Mouse (Mus musculus) neural tube, embryonic 13.5 days (tissue): ENCODE results near the gene Stab1. TPM values are rescaled to one million over a fixed set of nuclear protein-coding genes. Genes with fewer than 3 reads are reported as not detected.
A peak's percentile ranks its signal among the peaks of the same experiment; 100 is the strongest.

Experiments
- ATAC-seq: fragments of 200-750 bp; cut with Nextera tagmentation; 2 replicates; pipeline ENCODE4 v1.8.0; 2017; ENCODE audit warnings: low read depth, mild to moderate bottlenecking, moderate TSS enrichment, moderate library complexity
- H3K27ac ChIP-seq: fragments of 300-500 bp; sonication (generic); replicated peaks from 2 replicates; pipeline ENCODE4 v1.5.1; 2015; ENCODE audit warnings: moderate library complexity, mild to moderate bottlenecking, inconsistent platforms
- H3K27me3 ChIP-seq: fragments of 300-500 bp; sonication (generic); 2 replicates; pipeline ENCODE4 v1.6.1; 2015; ENCODE audit warnings: mild to moderate bottlenecking, inconsistent platforms
- H3K36me3 ChIP-seq: fragments of 300-500 bp; sonication (generic); 2 replicates; pipeline ENCODE4 v1.6.1; 2015; ENCODE audit warnings: mild to moderate bottlenecking, inconsistent platforms
- H3K4me1 ChIP-seq: fragments of 300-500 bp; sonication (generic); replicated peaks from 2 replicates; pipeline ENCODE4 v1.6.1; 2015; ENCODE audit warnings: inconsistent platforms
- H3K4me2 ChIP-seq: fragments of 300-500 bp; sonication (generic); 2 replicates; pipeline ENCODE4 v1.6.1; 2015; ENCODE audit warnings: inconsistent platforms, mild to moderate bottlenecking, moderate library complexity
- H3K4me3 ChIP-seq: fragments of 300-500 bp; sonication (generic); 2 replicates; pipeline ENCODE4 v1.5.1; 2015; ENCODE audit warnings: mild to moderate bottlenecking, inconsistent platforms
- H3K9ac ChIP-seq: fragments of 300-500 bp; sonication (generic); 2 replicates; pipeline ENCODE4 v1.6.1; 2015; ENCODE audit warnings: moderate library complexity, mild to moderate bottlenecking, inconsistent platforms
- H3K9me3 ChIP-seq: fragments of 300-500 bp; sonication (generic); 2 replicates; pipeline ENCODE4 v1.6.1; 2016; ENCODE audit warnings: inconsistent platforms
- WGBS: fragments of 180-500 bp; shearing (Covaris S2); methylation state at CpG from one replicate; pipeline ENCODE4 v1.1.7; 2015; 5-methylcytosine and 5-hydroxymethylcytosine counted together
- polyA plus RNA-seq: library from polyadenylated mRNA; unstranded; fragments of >200 nt; fragmentation: Nextera tagmentation; extraction: Ambion mirVana; gene quantifications from 2 replicates; pipeline ENCODE4 v1.2.1, GENCODE M21; 2015

Gene Stab1
- polyA plus RNA-seq, 1 experiment from 2014 or later: 26.0 TPM

- Histone ChIP-seq H3K9me3 (no peaks in the 10 kb centered on the region), H3K9ac (no peak overlapping the region), H3K4me1 (peaks cover 11% of the 10 kb centered on the region), H3K4me2 (no peak overlapping the region), H3K27ac (no peak overlapping the region), H3K4me3 (no peak overlapping the region), H3K36me3 (peaks cover 88% of the 10 kb centered on the region), H3K27me3 (no peaks in the 10 kb centered on the region)
- 86% methylated on average over 7 of the region's 7 CpGs for WGBS
- ATAC-seq: no peak
Measured at GRCm38 (mm10) chr14:31193791-31194190, 25.4 kb upstream of the Stab1 start.

DNA sequence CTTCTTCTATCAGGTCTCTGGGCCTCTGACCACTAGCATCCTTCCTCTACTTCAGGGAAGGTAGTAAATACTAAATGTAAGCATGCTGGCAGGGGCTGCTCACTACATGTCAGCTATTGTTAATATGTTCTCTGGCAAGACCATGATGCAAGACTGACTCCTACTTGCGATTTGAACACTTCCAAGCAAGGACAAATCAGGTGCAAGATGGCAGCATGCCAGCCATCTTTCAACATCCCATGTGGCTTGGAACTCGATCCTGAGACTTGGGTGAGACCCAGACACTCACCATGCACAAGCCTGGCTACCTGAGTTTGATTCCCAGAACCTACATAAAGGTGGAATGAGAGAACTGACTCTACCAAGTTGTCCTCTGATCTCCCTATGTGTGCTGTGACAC is 23.5 kb upstream of the Stab1 start:
- Histone ChIP-seq H3K4me2 (no peak overlapping the region), H3K9ac (no peak overlapping the region), H3K27me3 (no peaks in the 10 kb centered on the region), H3K36me3 (peaks cover 93% of the 10 kb centered on the region), H3K27ac (no peak overlapping the region), H3K9me3 (no peaks in the 10 kb centered on the region), H3K4me3 (no peak overlapping the region), H3K4me1 (0 out of 2 replicates have a peak, but pooled peaks cover 6% of the 10 kb centered on the region)
- ATAC-seq: no peak
- WGBS: 86% methylated on average over 2 of the region's 2 CpGs

- Histone ChIP-seq H3K27me3 (no peaks in the 10 kb centered on the region), H3K36me3 (peaks cover 100% of the 10 kb centered on the region), H3K9ac (no peak overlapping the region), H3K4me2 (no peak overlapping the region), H3K4me1 (no peaks in the 10 kb centered on the region), H3K4me3 (no peak overlapping the region), H3K27ac (0 out of 2 replicates have a peak overlapping the region, but pooled peaks have one; percentile 33), H3K9me3 (no peaks in the 10 kb centered on the region)
- WGBS: 88% methylated on average over 3 of the region's 3 CpGs
- no peak for ATAC-seq
Measured at GRCm38 (mm10) chr14:31189348-31189747, 20.9 kb upstream of the Stab1 start.

DNA sequence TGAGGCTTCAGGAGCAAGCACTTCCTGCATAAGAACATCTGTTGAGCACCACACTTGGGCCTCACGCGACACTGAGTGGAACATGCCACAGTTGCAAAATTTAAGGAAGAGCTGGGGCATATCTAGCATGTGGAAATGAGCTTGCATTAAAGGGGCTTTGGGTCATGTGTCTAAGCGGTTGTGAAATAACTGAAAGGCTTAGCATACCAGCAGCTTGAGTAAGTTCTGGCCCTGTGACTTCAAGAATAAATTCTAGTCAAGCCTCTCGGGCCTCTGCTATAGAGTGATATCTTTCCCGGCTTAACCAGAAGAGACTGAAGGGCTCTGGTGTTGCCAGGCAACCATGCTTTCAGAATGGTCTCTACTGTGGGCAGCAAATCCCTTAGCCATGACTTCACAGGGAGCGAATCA is 20.3 kb upstream of the Stab1 start:
- Histone ChIP-seq H3K27me3 (no peaks in the 10 kb centered on the region), H3K9me3 (no peaks in the 10 kb centered on the region), H3K4me3 (no peak overlapping the region), H3K4me2 (no peak overlapping the region), H3K4me1 (no peaks in the 10 kb centered on the region), H3K36me3 (peaks cover 100% of the 10 kb centered on the region), H3K27ac (peak overlapping the region; percentile 33; the same call in 1 of the 2 replicates), H3K9ac (no peak overlapping the region)
- ATAC-seq: 0 out of 2 replicates have a peak, but pooled peaks have one; percentile 58
- WGBS: 59% methylated on average over 6 of the region's 6 CpGs

DNA sequence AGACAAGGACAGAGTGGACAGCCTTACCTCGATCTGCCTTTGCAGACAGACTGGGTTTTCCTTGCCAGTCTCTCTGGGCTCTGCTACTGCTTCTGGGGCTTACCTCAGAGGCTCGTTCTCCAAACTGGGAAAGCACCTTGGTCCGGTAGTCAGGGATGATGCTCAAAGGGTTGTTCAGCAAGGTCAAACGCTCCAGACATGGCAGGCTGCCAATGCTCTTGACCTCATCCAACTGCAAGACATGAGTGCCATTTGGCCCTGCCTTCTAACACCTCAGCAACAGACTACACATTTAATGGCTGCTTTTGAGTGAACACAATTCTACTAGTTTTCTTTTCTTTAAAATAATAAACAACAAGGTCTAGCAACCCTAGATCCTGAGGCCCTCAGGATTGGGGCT is 18.2 kb upstream of the Stab1 start:
- peaks cover 100% of the 10 kb centered on the region for H3K36me3 ChIP-seq
- ATAC-seq: no peak
- no peak overlapping the region for H3K9ac ChIP-seq
- no peaks in the 10 kb centered on the region for H3K9me3 ChIP-seq
- H3K27me3 ChIP-seq: no peaks in the 10 kb centered on the region
- no peak overlapping the region for H3K4me3 ChIP-seq
- no peaks in the 10 kb centered on the region for H3K4me1 ChIP-seq
- H3K27ac ChIP-seq: no peak overlapping the region
- WGBS: 88% methylated on average over 4 of the region's 4 CpGs
- no peak overlapping the region for H3K4me2 ChIP-seq

DNA sequence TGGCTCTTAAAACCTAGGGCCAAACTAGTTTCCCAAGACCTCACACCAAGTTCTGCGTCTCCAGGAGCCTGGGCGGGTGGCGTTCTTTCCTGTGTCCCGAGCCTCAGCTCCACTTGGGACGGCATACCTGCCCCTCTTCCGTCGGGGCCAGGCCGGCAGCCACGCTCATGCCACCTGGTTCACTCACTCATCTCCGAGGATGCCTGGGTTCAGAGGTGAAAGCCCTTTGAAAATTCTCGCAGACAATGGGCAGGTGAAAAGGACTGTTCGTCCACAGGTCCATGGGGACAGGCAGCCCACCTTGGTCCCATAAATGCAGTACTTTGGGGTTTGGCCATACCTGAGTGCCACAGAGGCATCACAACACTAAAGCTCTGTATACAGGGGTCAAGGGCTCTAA is 15.8 kb upstream of the Stab1 start:
- Histone ChIP-seq H3K9ac (no peak overlapping the region), H3K9me3 (no peaks in the 10 kb centered on the region), H3K4me2 (no peak overlapping the region), H3K27me3 (no peaks in the 10 kb centered on the region), H3K27ac (no peak overlapping the region), H3K4me3 (no peak overlapping the region), H3K4me1 (no peaks in the 10 kb centered on the region), H3K36me3 (peaks cover 100% of the 10 kb centered on the region)
- WGBS: 94% methylated on average over 12 of the region's 12 CpGs
- ATAC-seq: no peak

GRCm38 (mm10) chr14:31183541-31183940 is 15.1 kb upstream of the Stab1 start:
- 90% methylated on average over 5 of the region's 5 CpGs for WGBS
- Histone ChIP-seq H3K27ac (0 out of 2 replicates have a peak overlapping the region, but pooled peaks have one; percentile 5), H3K9me3 (no peaks in the 10 kb centered on the region), H3K4me1 (no peaks in the 10 kb centered on the region), H3K36me3 (peaks cover 100% of the 10 kb centered on the region), H3K9ac (no peak overlapping the region), H3K4me2 (no peak overlapping the region), H3K4me3 (no peak overlapping the region), H3K27me3 (no peaks in the 10 kb centered on the region)
- ATAC-seq: no peak

GRCm38 (mm10) chr14:31182786-31183290 is 14.4 kb upstream of the Stab1 start:
- no peak overlapping the region for H3K9ac ChIP-seq
- H3K4me1 ChIP-seq: no peaks in the 10 kb centered on the region
- ATAC-seq: no peak
- no peaks in the 10 kb centered on the region for H3K27me3 ChIP-seq
- 87% methylated on average over 2 of the region's 2 CpGs for WGBS
- peaks cover 99% of the 10 kb centered on the region for H3K36me3 ChIP-seq
- no peaks in the 10 kb centered on the region for H3K9me3 ChIP-seq
- H3K27ac ChIP-seq: no peak overlapping the region
- no peak overlapping the region for H3K4me3 ChIP-seq
- no peak overlapping the region for H3K4me2 ChIP-seq

- ATAC-seq: no peak
- Histone ChIP-seq H3K9me3 (no peaks in the 10 kb centered on the region), H3K4me3 (no peak overlapping the region), H3K27ac (no peak overlapping the region), H3K4me2 (no peak overlapping the region), H3K27me3 (no peaks in the 10 kb centered on the region), H3K4me1 (no peaks in the 10 kb centered on the region), H3K36me3 (peaks cover 99% of the 10 kb centered on the region), H3K9ac (no peak overlapping the region)
- WGBS: 84% methylated on average over 4 of the region's 4 CpGs
Measured at GRCm38 (mm10) chr14:31181512-31181911, 13.1 kb upstream of the Stab1 start.

DNA sequence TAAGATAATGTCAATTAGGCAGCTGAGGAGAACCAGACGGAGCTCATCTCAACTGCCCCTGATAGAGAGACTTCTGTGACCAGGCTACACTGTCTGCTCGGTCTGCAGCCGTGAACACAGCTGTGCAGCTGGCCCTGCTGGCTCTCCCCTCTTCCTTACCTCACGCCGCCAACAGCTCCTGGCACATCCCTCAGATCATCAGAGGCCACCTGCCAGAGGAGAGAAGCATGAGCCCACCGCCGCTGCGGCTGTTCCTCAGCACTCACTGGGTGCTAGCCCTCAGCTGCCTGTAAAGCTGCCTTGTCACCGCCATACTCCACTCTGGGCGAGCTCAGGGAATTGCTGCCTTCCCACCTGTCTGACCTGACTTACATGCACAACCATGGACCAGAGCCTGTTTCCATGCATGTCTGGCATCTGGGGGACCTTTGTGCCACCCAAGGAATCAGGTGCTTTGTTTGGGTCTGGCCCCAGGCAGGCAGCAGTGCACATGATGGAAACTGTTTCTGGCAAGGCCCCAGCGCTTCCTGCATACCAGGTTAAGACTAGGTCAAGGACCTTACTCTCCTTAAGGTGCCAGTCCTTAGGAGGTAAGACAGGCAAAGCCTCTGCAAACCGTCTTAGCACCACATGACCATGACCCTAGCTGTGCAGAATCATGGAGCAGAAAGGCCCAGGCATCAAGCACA is 11.4 kb upstream of the Stab1 start:
- Histone ChIP-seq H3K4me2 (no peak overlapping the region), H3K4me3 (no peak overlapping the region), H3K9ac (no peak overlapping the region), H3K4me1 (no peaks in the 10 kb centered on the region), H3K36me3 (peaks cover 99% of the 10 kb centered on the region), H3K9me3 (no peaks in the 10 kb centered on the region), H3K27me3 (no peaks in the 10 kb centered on the region), H3K27ac (no peak overlapping the region)
- WGBS: 94% methylated on average over 12 of the region's 12 CpGs
- no peak for ATAC-seq

DNA sequence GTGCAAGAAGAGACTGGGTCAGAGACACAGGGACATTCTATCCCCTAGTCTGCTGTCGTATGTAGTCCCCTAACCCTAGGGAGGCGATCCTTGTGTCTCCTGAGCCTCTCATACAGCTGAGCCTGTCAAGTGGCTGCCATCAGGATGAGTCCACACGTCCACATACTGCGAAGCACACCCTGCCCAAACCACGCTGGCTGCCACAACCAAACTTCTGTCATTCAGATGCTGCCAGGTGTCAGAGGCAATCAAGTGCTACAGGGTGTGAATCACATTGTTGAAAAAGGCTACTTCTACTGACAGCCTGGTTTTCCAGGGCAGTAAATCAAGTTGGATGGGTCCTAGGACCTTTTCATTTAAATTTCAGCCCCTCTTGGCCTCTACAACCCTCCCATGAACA is 9.3 kb upstream of the Stab1 start:
- Histone ChIP-seq H3K36me3 (peaks cover 99% of the 10 kb centered on the region), H3K4me1 (no peaks in the 10 kb centered on the region), H3K27ac (no peak overlapping the region), H3K4me2 (no peak overlapping the region), H3K27me3 (no peaks in the 10 kb centered on the region), H3K9ac (no peak overlapping the region), H3K9me3 (no peaks in the 10 kb centered on the region), H3K4me3 (no peak overlapping the region)
- ATAC-seq: no peak
- 88% methylated on average over 5 of the region's 5 CpGs for WGBS

GRCm38 (mm10) chr14:31177287-31177686 is 8.8 kb upstream of the Stab1 start:
- Histone ChIP-seq H3K9ac (no peak overlapping the region), H3K27me3 (no peaks in the 10 kb centered on the region), H3K27ac (no peak overlapping the region), H3K9me3 (no peaks in the 10 kb centered on the region), H3K4me3 (no peak overlapping the region), H3K4me2 (no peak overlapping the region), H3K36me3 (peaks cover 99% of the 10 kb centered on the region), H3K4me1 (no peaks in the 10 kb centered on the region)
- ATAC-seq: no peak
- 93% methylated on average over 16 of the region's 16 CpGs for WGBS

GRCm38 (mm10) chr14:31173537-31173936 is 5.1 kb upstream of the Stab1 start:
- ATAC-seq: no peak
- 88% methylated on average over 7 of the region's 7 CpGs for WGBS
- H3K27me3 ChIP-seq: no peaks in the 10 kb centered on the region
- no peak overlapping the region for H3K27ac ChIP-seq
- H3K4me3 ChIP-seq: no peak overlapping the region
- no peaks in the 10 kb centered on the region for H3K9me3 ChIP-seq
- peaks cover 90% of the 10 kb centered on the region for H3K36me3 ChIP-seq
- H3K4me1 ChIP-seq: 0 out of 2 replicates have a peak, but pooled peaks cover 3% of the 10 kb centered on the region
- H3K9ac ChIP-seq: no peak overlapping the region
- no peak overlapping the region for H3K4me2 ChIP-seq
